Mouse (Mus musculus) testis, adult 2 months (tissue): Measurements from ENCODE around the gene Tbc1d1.

Experiments
- CTCF ChIP-seq: fragments of 200-500 bp; IDR thresholded peaks from 2 replicates; pipeline ENCODE4 v1.5.1; 2012; ENCODE audit warnings: low read depth, mild to moderate bottlenecking, inconsistent platforms, low read length, moderate library complexity; ENCODE audit not compliant: control insufficient read depth, insufficient read depth, insufficient replicate concordance
- POLR2A ChIP-seq: fragments of 200-500 bp; IDR thresholded peaks from 2 replicates; pipeline ENCODE4 v1.6.1; 2012; ENCODE audit warnings: low read depth, mild to moderate bottlenecking, inconsistent platforms, low read length, moderate library complexity; ENCODE audit not compliant: control insufficient read depth

DNA sequence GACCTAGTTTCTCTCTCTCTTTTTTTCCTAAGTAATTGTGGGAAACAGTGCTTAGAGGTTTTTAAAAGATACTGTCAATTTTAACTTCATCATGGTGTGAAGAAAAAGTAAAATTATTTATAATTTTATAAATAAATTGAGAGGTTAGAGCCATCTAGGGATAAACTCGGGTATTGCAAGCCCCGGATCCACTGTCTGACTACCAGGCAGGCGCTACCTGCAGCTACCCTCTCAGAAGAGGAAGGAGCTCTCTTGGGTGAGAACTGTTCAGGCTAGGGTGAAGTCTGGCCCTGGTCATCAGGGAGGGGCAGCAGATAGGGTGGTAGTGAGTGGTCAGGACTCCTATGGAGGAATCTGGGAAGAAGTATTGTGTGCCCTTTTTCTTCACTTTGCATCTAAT, 109.0 kb downstream of the Tbc1d1 start:
- TF ChIP-seq POLR2A (no peak), CTCF (peak; percentile 10; the same call in 1 of the 2 replicates)
